Mouse (Mus musculus): ENCODE results near the gene Tomm6.

DNA sequence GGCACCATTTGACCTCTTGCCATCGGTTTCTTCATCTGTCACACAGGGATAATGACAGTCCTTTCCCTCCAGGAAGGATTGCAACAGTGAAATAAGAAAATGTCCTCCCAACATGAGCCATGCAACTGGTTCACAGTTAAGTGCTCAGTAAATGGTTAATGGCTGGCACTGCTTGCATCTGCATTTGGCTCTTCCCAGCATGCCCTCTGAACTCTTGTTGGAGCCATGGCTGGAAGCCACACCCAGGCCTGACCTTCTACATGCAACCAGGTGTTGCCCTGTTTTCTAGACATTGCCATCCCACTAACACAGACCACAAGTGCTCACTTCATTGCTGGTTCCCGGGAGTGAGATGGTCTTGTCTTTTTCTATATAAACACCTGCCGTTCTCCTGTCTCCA is 19.8 kb upstream of the Tomm6 start:
- TF ChIP-seq CTCF (IDR thresholded peaks at IDR 0.05; ENCODE audit: control insufficient read depth, insufficient read depth, low read length) (no peak), POLR2A (IDR thresholded peaks at IDR 0.05; ENCODE audit: borderline replicate concordance, control insufficient read depth, low read depth, low read length) (no peak)
